Mouse (Mus musculus) adrenal gland, adult 2 months (tissue): ENCODE measurements at regions not wholly inside any gene's neighbourhood (a gene's known extent, or its start where the extent isn't known, plus 50 kb on each side); places are given as distances from the start of the nearest gene placed in this dataset.
A peak's percentile ranks its signal among the peaks of the same experiment; 100 is the strongest.

ENCODE experiments used
- DNase-seq: peaks from one replicate; pipeline ENCODE4 v3.0.0; 2021

GRCm38 (mm10) chr10:17654308-17654858 lies 68.6 kb upstream of the Cited2 start:
- DNase-seq = peak; percentile 19

DNA sequence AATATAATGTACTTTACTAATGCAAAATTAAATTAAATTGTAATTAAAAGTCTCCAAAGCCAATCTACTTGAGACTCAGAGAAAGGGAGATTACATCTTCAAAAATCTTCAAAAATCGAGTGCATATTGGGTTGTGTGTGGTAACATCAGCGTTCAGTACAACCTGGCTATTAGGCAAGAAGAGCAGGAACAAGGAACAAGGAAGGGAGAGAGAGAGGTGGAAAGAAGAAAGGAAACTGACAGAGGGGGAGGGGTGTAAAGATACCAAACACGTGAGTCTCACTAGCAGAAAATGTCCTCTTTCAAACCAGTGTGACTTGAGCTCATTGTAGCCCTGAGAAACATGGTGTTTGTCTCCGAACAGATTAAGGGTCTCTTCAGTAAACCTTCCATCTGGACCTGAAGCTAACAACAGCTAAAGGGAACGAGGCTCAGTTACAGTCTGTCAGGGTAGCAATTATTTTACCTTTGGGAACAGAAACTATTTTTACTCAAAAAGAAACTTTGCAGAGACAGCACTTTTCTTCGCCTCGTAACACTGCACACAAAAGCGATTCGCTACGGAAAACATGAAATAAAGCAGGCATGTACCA lies 67.5 kb upstream of the Cited2 start:
- DNase-seq = no peak

- no peak for DNase-seq
Measured at GRCm38 (mm10) chr10:17656305-17656704, 66.7 kb upstream of the Cited2 start.

- DNase-seq = no peak
Measured at GRCm38 (mm10) chr10:17656872-17657482, 66.0 kb upstream of the Cited2 start.

DNA sequence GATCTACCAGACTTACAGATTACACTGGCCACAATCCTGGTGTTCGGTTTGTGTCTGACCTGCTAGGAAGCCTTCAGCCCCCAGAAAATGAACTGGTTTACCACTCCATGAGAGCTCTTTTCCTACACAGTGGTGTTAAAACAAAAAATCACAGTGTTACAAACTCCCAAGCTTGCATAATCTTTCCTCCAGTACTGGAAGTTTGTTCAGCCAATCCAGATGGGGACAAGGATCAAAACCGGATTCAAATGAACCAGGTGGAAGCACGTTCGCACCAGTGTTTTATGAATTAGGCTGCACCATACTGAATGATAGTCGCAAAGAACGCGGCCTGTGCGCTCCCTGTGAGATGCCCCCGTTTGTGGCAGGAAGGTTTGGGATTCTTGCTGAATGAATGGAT lies 63.4 kb upstream of the Cited2 start:
- DNase-seq = no peak

GRCm38 (mm10) chr10:17660836-17661452 lies 62.1 kb upstream of the Cited2 start:
- no peak for DNase-seq

DNA sequence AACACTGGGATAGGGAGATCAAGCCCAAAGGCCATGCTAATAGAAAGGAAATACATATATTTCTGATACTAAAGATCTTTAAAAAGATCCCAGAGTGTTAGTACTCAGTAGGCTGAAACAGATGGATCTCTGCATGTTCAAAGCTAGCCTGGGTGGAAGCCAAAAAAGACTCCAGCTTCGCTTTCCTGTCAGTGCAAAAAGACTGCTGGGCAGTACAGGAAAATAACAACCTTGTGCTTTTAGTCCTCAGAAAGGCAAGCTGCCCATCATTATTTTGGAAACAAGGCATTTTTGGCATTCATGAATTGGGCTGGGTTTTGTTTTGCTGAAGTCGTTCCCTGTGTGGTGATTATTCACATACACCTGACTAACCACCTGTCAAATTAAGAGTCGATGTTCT lies 56.9 kb upstream of the Cited2 start:
- DNase-seq = no peak

DNA sequence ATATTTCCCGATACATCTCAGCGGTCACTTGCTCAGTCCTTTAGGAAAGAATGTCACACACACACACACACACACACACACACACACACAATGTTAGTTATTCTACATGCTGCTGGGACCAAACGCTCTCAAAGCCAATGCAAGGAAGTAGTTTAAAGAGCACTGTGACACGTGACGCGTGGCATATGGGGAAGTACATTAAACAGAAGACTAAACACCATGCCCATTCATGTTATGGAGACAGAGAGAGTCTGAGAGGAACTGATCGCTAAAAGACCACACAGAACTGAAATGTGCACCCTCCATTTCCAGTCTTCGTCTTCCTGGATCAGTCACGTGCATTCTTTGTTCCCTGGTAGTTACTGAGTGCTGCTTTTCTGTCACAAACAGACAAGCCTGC lies 53.6 kb upstream of the Cited2 start:
- no peak for DNase-seq
